Comparison of ENCODE assay signal across 27 mouse cellular contexts in genomic region chr8:83052896-83053295, GRCm38 (mm10).
"Had no signal": no experiment of that assay in that cellular context is flagged by ENCODE, and none has a peak within 500 bp of the region (broad histone marks: within the 10 kb centered on the region; RNA-seq: fewer than 3 reads in every experiment).

No protein-coding gene starts in this region.

- H3K4me3 ChIP-seq: embryonic facial prominence, embryonic 10.5 days; embryonic facial prominence, embryonic 12.5 days; embryonic facial prominence, embryonic 13.5 days; embryonic facial prominence, embryonic 15.5 days; erythroblast, embryonic 14.5 days; forebrain, embryonic 10.5 days; forebrain, embryonic 12.5 days; forebrain, embryonic 13.5 days; forebrain, embryonic 15.5 days; gastrocnemius, adult 2 months; heart, adult 2 months had no signal

- DNase-seq: cerebellum, adult 2 months; cerebellum, adult 8-10 months; cerebellum, adult 9-10 months; cerebellum, adult 9-11 months; cerebellum, postnatal 10 days; cerebellum, postnatal 14 days; cerebellum, postnatal 25 days; cerebellum, postnatal 36 days; embryo, embryonic 11 days; gastrocnemius, adult 2 months; gastrocnemius, postnatal 10 days; gastrocnemius, postnatal 14 days; gastrocnemius, postnatal 25 days; gastrocnemius, postnatal 36 days; heart, adult 18-20 months; heart, adult 2 months had no signal

- H3K9ac ChIP-seq: embryonic facial prominence, embryonic 12.5 days; embryonic facial prominence, embryonic 13.5 days; embryonic facial prominence, embryonic 15.5 days; forebrain, embryonic 12.5 days; forebrain, embryonic 13.5 days; forebrain, embryonic 15.5 days had no signal

- H3K27me3 ChIP-seq: embryonic facial prominence, embryonic 12.5 days; embryonic facial prominence, embryonic 13.5 days; embryonic facial prominence, embryonic 15.5 days; forebrain, embryonic 12.5 days; forebrain, embryonic 13.5 days; forebrain, embryonic 15.5 days had no signal

- H3K27ac ChIP-seq: embryonic facial prominence, embryonic 10.5 days; embryonic facial prominence, embryonic 12.5 days; embryonic facial prominence, embryonic 13.5 days; embryonic facial prominence, embryonic 15.5 days; forebrain, embryonic 10.5 days; forebrain, embryonic 12.5 days; forebrain, embryonic 13.5 days; heart, adult 2 months had no signal

- H3K9me3 ChIP-seq: embryonic facial prominence, embryonic 10.5 days; embryonic facial prominence, embryonic 12.5 days; embryonic facial prominence, embryonic 13.5 days; embryonic facial prominence, embryonic 15.5 days; forebrain, embryonic 10.5 days; forebrain, embryonic 12.5 days; forebrain, embryonic 13.5 days; forebrain, embryonic 15.5 days had no signal

- H3K4me2 ChIP-seq: embryonic facial prominence, embryonic 12.5 days; embryonic facial prominence, embryonic 13.5 days; embryonic facial prominence, embryonic 15.5 days; forebrain, embryonic 12.5 days; forebrain, embryonic 13.5 days; forebrain, embryonic 15.5 days had no signal

- H3K36me3 ChIP-seq: embryonic facial prominence, embryonic 10.5 days; embryonic facial prominence, embryonic 12.5 days; embryonic facial prominence, embryonic 13.5 days; embryonic facial prominence, embryonic 15.5 days; forebrain, embryonic 10.5 days; forebrain, embryonic 12.5 days; forebrain, embryonic 15.5 days had no signal

- ATAC-seq: forebrain, embryonic 13.5 days; forebrain, embryonic 14.5 days; forebrain, embryonic 15.5 days; forebrain, embryonic 16.5 days had no signal
